Mouse (Mus musculus) thymus, postnatal 4 days (tissue): ENCODE results near the gene Glipr2.

ENCODE experiments used
- DNase-seq: peaks from one replicate; pipeline ENCODE4 v3.0.0; 2021

Gene Glipr2

DNA sequence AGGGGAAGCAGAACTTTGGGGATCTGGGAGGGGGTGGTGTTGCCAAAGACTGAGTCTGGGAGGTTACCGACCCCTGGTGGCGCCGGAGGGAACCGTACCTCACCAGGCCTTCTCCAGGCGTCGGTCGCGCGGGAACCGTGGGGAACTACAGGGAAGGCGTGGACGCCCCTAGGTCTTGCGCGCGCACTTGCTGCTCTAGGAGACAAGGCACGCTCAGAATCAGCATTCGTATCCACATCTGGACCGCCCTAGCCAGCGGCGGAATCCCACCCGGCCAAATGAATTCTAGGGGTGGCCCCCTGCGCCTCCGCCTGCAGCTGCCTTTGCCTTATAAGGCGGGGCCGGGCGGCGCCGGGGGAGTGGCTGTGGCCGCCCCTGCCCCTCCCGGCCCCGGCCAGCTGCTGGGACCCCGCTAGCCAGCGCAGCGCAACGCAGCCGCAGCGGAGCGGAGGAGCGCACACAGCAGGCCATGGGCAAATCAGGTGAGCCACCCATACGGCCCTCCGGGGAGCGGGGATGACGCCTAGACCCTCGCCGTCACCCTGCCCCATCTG is at the start of gene Glipr2:
Gene Glipr2 (plus strand): TSS at position 110 of the 554 bp plus-strand sequence.
- peak; percentile 95 for DNase-seq

DNA sequence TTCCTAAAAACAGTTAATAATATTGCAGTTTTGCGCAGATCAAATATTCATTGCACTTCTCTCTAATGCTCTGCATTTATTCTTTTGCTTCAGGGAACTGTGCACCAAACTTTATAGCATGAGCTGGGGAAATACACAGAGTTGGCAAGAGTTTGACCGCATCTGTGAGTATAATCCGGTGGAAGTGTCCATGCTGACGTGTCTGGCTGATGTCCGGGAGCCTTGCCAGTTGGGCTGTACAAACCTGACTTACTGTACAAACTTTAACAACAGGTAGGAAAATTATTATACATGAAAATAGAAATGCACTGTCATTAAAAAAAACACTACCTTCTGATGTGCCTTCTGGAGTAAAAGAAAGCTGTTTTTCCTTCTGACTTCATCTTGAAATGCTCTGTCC is 39.0 kb upstream of the Glipr2 start:
- DNase-seq = no peak

DNA sequence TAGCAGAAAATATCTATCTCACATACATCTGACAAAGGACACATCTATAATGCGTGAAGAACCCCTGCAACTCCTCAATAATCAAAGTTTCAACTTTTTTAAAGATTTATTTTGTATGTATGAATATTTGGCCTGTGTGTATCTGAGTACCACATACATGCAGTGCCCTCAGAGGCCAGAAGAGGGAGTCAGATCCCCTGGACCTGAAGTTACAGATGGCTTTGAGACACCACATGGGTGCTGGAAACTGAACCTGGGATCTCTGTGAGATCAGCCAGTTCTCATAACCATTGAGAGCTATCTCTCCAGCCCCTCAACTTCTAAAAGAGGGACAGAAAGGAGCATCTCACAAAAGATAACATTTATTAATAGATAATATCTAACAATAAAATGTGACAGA is 36.6 kb upstream of the Glipr2 start:
- DNase-seq = no peak

DNA sequence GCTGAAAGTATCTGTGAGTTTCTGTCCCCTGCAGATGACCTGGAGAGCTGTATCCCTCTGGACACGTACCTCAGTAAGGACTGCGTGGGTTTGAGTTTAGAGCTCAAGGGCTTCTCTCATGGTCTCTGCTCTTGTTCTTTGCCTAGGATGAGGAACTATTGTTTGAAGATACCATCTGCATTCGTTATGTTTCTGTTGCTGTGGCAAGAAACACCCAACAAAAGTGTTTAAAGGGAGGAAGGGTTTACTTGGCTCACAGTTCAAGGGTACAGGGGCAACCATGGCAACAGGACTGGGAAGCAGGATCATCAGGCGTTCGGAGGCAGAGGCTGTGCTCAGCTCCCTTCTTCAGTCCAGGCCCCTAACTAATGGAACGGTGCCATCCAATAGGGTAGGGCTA is 32.1 kb upstream of the Glipr2 start:
- DNase-seq = no peak

DNA sequence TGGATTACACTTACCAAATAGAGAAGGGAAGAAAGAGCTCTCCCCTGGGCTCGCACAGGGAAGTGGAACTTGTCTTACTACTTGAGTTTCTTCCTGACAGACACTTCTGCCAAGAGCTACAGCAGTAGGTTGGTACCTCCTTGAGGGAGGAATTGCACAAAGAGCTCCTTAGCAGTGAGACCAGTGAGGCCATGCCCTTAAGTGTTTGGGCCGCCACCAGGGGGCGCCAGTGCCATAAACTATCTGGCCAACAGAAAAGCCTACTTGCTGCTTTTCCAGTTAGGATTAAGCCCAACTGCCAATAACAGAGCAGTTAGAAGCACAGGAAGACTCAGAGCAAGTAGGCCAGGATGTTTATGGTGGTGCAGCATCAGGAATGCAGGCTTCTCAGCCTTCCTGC is 31.4 kb upstream of the Glipr2 start:
- DNase-seq = peak; percentile 91

DNA sequence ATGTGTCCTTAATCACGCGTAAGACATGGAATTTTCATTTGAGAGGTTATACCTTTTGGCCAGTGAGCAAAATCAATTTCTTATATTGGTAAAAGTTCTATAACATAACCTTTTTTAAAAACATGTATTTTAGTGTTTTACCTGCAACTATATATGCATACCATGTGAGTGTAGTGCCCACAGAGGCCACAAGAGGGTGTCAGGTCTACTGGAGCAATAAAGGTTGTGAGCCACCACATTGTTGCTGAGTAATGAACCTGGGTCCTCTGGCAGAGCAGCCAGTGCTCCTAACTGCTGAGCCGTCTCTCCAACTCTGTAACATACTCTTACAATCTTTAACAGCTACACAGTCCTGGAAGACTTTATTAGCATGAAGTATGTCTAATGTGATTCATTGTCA is 29.4 kb upstream of the Glipr2 start:
- DNase-seq = peak; percentile 83

DNA sequence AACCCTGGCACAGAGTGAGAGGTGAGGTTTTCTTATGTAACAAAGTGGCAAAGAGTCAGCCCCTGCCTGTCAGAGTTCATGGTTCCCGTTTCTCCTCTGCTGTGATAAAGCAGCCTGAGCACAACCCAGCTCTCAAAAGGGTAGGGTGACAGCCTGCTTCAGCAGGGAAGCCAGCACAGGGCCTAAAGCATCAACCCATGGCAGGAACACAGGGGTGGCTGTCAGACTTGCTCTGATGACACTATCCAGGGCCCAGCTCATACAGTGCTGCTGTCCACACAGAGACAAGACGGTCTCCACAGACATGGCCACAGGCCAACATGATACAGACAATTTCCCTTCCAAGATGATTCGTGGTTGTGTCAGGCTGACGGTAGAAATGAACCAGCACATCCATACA is 25.3 kb upstream of the Glipr2 start:
- DNase-seq = no peak

DNA sequence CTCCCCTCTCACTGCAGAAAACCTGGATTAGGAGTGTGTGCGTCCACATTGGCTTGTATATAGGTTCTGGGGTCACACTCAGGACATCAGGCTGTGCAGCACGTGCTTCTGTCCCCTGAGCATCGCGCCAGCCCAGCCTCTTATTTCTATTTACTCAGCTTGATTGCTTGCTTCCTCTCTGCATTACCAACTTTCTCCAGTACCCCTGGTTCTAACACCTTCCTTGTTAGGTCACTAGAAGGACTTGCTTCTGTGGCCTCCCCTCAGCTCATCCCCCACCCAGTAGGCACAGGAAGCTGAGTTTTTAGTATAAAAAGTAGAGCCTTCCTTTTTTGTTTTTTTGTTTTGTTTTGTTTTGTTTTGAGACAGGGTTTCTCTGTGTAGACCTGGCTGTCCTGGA is 21.0 kb upstream of the Glipr2 start:
- DNase-seq = no peak

DNA sequence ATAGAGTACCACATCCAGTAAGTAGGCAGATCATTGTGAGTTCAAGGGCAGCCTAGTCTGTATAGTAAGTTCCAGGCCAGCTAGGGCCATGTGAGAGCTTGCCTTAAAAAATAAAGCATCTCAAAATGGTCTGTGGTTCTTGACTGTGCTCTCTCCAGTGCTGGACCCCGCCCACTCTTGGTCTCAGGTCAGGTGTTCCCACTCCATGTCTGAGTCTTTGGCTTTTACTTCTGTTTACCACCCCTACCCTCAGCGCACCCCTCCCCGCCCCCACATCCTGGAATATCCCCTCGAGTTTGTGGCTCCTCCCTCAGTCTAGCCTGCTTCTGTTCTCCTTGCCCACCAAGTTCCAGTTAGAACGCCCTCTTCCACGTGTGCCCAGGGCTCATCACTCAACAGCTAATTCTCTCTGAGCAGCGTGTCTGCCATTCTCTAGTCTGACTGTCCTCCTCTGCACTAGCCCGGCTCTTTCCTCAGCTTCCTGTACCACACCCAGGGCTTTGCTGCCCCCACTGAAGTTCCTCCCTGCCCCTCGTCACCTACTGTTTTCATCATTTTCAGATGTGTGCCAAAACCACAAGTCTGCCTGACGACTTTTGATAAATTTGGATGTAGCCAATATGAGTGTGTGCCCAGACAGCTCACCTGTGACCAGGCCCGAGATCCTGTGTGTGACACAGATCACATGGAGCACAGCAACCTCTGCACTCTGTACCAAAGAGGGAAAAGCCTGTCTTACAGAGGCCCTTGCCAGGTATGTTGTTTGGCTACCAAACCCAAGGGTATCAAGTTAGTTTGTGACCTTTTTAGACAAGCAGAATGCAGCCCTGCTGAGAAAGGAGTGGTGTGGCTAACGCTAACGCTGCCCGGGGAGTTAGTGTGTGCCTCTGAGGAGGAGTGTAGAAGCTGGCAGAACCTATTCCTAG is 20.2 kb upstream of the Glipr2 start:
- peak; percentile 25 for DNase-seq

DNA sequence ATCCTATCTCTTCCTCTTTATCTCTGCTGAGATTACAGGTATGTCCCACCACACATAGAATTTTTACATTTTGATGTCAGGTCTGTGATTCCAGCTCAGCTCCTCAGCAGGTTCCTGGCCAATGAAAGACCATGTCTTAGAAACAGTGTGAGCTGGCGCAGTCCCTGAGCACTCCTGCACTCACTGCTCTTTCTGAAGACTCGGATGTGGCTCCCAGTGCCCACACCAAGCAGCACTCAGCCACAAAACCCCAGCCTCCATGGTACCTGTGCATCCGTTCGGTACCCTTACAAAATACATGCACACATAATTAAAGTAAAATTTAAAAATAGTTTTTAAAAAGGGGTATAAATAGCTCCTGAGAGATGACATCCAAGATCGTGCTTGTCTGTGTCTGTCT is 15.9 kb upstream of the Glipr2 start:
- DNase-seq = no peak

DNA sequence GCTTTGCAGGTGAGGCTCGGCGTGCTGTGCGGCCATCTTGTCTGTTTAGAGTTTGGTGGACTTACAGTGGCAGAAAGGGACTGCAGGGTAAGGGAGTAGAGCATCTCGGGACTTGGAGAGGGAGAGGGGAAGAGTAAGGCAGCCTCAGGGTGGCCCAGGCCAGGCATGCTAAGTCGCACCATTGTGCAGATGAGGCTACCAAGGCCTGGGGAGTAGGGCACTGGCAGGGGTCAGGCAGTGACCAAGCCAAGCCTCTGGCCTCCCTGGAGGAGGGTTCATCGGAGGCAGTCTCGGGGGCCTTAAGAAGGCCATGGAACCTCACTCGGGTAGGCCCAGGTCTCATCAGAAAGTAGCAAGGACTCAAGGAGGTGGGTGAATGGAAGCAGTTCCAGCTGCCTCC is 14.8 kb upstream of the Glipr2 start:
- no peak for DNase-seq

DNA sequence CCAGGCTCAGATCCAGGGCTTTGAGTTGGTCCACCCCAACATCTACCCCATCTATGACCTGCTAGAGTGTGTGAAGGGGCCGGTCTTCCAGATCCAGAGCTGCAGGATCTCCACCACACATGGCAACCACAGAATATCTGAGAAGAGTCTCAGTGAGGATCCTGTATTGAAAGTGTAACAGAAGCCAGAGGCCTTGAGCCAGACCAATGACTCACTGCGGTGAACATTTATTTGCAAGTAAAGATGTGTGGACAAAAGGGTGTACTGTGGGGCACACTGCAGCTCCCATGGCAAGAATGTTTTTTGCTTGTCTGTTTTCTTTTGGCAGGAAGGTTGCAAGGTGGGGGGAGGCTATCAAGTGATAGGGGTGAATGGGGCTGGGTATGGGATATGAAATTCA is 9.6 kb upstream of the Glipr2 start:
- no peak for DNase-seq

DNA sequence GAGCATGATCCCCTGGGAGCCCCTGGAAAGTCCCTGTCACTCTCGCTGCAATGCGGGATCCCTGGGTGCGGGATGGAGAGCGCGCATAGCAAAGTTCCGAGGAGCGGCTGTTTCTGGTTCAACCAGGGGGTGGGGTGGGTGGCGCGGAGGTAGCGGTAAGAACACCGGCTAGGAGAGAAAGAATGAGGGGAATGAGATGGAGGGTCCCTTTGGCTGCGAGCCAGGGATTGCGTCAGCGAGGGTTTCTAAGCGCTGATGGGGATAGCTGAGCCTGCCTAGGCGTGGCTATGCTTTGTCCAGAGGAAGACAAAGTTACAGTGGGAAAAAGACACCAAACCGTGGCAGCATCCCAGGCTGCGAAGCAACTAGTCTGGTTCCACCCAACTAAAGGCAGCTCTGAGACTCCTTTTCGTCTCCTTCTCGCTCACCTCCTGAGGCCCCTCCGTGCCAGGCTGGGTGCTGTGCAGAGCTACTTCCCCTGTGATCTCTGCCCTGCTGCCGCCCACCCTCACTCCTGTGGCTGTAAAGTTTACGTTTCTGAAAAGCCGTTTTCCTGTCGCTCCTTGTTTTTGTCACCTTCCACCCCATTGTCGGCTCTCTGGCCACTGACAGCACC is 753 bp downstream of the Glipr2 start:
- peak; percentile 71 for DNase-seq

DNA sequence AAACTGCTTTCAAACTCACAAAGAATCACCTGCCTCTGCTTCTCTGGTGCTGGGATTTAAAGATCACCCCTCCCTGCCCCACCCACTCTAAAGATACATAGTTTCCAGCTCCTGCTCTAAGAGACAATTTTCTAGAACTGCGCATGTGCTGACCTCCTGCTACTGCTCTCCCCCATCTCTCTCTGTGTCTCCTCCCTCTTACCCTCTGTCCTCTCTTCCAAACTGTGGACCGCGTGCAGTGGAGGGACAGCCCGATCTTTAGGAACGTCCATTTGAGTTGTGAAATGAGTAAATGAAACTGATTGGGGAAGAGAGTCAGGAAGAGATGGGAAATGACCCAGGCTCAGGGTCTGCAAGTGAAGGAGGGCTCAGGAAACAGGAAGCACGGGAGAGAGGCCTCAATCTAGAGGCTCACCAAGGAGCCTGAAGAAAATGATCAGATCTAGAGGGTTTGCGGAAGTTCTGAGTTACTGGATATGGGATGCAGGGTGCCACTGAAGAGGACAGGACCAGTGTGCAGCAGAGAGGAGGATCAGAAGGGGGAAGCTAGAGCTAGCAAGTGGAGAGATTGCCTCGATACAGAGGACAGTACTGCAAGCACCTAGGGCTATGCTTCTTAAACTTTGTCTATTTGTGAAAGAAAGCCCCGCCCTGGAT is 2.5 kb downstream of the Glipr2 start:
- no peak for DNase-seq

DNA sequence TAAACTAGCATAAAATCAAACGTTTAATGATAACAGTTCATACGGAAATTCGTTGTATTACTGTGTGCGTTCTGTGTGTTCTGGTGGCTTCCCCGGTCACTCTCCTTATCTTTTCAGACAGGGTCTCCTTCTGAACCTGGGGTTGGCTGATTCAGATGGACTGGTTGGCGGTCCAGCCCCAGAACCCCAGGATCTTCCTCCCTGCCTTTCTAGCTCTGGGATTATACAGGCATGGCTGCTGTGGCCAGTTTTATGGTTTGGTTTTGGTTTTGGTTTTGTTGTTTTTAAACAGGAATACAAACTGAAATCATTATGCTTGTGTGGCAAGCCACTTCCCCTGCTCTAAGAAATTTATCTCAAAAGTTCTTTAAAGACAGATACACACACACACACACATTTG is 3.0 kb downstream of the Glipr2 start:
- no peak for DNase-seq

DNA sequence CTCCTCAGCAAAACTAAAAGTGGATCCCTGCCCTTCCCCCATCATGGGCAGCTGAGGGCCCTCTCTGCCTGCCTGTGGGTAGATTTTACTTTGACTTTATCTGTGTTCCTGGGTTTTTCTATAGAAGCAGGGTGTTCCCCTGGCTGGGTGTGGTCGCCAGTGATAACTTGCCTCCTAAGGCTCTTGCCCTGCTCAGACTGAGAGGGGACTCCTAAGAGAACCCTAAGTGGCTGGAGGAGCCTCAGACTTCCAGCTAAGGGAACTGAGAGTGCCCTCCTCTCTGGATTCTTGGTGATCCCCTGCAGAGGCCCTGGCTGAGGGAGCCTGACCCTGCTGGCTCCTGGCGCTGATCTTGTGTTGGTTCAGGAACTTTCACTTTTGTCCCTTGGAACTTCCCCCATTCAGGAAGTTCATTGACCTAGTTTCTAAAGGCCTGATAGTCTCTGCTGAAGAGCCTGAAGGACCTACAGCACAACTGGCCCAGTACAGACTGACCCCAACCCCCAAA is 7.2 kb downstream of the Glipr2 start:
- peak; percentile 48 for DNase-seq

DNA sequence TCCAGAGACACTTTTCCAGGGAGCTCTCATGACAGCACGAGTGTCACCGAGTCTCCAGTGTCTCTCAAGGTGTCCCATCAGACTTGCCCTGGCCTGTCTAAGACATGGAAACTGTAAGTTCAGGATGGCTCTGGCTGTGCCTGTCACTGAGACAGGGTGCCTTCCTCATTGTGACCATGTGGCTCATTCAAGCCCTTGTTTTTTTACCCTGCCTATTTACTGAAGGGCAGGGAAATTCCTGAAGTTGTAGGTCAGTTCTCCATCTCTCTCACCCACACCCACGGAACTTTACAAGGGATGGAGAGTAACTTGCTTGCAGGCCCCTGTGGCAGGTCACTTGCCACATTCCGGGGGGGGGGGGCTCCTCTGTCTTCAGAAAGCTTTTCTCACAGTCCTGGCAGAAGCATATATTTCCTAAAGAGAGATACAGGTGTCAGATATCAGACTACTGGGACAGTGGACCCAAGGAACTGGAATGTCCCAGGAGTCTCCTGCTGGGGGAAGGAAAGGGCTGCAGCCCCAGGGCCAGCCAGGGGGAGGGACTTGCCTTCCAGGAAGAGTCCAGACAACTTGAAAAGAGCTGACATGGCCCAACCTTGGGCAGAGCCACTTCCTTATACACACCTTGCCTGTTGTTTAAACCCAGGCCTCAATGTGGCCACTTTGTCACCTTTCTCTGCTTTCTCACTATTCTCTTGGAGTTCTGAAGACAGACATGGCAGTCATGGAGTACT is 7.9 kb downstream of the Glipr2 start:
- DNase-seq = no peak

DNA sequence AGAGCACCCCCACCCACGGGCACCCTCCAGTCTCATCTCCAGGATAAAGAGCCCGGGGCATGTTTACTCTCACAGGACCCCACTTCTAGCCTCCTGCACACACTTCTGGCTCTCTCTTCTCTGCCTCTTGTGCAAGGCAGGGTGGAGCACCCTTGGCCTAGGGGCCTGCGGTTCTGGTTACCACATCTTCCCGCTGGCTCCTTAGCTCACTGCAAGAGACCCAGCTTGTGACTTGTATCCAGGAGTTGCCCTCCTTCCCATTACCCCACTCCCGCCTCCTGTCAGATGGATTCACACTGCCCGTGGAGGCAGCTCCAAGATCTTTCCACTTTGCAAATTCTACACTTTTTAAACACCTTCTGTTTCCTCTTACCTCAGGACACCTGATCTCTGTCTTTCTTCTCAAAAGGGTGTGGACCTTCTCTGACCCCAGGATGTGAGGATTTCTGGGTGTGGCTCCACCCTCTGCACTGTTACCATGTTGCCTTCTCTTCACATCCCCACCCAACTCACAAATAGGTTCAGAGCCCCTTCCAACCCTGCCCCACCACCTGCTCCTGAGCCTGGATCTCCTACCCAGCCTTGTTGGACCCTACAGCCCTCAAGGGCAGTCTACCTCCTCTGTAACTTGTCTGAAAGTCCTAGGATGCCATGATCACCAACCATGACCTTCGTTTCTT is 8.8 kb downstream of the Glipr2 start:
- DNase-seq = no peak

DNA sequence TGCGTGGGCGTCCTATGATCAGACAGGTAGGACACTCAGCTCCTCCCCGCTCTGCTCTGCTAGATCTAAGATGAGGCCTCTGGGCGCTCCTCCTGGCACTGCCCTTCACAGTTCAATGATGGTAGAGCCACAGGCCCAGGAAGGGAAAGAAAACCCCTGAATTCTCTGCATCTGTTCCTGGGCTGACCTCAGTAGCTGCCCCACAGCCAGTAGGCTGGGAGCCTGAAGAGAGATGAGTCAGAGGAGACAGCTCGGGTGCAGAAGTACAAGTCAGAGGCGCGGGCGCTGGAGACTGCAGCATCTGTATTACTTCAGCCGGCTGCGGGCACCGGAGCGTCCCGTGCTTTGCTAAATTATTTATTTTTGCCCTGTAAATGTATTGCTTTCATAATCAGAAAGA is 11.4 kb downstream of the Glipr2 start:
- DNase-seq = no peak

DNA sequence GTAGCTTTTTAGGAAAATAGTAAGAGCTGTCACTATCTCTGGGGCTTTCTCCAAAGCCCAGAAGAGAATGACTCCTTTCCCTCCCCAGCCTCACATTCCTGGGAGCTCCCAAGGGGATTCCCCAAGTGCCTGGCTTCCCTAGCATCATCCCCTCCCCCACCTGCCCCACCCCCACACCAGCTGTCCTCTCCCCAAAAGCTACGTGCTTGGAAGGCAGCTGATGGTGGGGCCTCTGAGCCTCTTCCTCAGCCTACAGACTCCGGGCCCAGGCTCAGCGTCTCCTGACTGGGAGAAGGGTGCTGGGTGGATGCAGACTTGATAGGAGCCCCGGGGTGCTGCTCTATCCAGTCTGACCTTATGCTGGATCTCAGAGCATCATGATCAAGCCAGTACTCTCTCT is 12.2 kb downstream of the Glipr2 start:
- no peak for DNase-seq

DNA sequence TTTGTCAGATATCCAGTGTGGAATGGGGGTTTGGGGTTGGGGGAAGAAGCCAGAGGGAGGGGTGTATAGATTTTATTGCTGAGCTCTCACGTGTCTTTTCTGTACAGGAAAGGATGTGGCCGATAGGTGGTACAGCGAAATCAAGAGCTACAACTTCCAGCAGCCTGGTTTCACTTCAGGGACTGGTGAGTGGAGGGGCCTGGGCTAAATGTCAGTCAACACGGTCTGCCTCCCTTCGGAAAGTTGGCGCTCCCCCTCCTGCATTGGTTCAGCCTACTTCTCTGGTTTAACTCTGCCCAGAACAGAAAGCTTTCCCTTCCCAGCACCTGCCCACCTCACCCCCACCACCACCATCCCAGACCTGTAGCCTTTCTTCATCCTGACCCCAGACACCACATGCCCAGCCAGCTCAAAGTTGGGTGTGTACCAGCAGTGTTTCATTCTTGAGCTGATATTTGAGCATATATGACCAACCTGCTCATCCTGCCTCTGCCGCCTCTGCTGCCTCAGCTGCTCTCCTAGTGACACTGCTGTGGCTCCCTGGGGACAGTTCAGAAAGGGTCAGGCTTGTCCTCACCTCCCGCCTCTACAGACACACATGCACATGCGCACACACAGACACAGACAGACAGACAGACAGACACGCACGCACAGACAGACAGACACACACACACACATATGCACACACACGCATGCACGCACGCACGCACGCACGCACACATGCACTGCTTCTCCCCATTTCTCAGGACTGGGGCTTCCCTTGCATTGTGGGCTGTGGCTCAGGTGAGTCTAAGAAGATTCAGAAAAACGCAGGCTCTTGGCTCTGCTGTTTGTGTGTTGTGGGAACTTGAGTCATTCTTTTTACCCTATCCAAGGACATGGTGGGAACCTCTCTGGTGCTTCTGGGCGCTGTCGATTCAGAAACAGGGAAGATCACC is 13.5 kb downstream of the Glipr2 start:
- DNase-seq = peak; percentile 34
